Mouse (Mus musculus) mouse trophoblast stem cell (cell line): ENCODE measurements around the gene Neil3.

ENCODE experiments used
- in situ Hi-C, 2 experiments: fragments of 300-500 bp; cut with MseI, MboI; formaldehyde crosslinking; loops; 2 replicates in 1 of 2; 3 replicates in 1 of 2; pipeline ENCODE4 v1.15.1; 2025

Gene Neil3

DNA sequence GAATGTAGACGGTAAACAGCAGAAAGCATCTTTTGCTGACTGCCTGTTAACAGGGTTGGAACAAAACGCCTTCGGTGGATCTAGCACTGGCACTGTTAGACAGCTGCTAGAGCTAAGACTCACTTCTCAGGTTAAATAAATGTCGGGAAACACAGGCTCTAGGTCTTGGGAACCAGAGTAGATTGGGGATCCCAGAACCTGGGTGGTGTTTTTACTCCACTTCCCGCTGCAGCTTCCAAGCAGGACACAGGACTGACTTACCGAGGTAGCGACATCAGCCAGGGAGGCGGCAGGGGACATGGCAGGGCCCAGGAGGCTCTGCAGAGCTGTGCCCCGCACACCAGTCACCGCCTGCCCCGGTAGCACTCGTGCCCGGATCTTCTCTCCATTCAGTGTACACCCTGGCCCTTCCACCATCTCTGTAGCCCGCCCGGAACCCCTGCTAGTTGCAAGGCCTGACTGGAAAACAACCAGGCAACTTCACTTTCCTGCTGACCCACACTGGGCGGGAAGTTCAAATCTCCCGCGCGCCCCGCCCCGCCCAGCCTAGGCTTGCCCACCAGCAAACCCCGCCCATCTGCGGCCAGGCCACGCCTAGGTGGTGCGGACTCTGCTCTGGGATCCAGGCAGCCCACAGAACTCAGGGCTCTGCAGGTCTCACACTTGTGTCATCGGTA lies at the start of gene Neil3:
Gene Neil3, minus strand, starts transcription at position 571 of the 677 bp plus-strand sequence.
- in situ Hi-C loops: no loop called here

DNA sequence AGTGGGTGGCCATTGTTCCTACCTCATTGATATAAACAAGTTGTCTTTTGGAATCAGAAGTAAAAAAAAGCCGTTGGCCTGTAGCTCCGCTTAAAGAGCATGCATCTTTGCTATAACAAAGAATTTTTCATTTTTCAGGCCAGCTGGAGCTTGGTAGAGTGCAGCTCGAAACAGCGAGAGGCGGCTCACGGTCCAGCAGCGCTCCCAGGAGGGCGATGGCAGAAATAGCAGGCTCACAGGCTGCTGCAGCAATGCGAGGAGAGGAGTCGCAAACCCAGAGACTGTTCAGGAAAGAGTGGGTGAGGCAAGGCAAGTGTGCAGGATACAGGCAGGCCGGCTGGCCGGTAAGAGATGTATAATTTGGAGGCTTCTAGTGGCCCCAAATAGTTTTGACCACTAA lies 42.0 kb upstream of the Neil3 start:
- in situ Hi-C loops: no loop called here

DNA sequence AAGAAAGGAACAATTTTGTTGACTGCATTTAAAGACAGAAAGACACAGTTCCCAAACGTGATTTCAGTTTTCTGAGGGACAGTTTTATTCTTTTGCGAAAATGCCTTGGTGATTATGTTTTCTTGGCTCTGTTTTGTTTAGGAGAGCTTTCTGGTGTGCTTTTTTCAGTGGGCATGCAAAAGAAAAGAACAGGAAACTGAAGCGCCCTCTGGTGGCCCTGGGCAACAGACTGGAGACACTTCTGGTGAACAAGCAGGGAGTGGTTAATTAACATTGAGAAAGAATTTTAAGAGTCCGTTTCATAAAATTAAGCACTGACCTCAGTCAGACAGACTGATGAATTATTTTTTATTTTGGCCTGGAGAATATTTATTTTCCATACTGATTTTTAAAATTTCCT lies 25.1 kb upstream of the Neil3 start:
- in situ Hi-C loops: loop anchor here in 1 of 2 experiments (10.0 kb wide), 1 partner anchor 59 kb away; no protein-coding TSS in a partner anchor

DNA sequence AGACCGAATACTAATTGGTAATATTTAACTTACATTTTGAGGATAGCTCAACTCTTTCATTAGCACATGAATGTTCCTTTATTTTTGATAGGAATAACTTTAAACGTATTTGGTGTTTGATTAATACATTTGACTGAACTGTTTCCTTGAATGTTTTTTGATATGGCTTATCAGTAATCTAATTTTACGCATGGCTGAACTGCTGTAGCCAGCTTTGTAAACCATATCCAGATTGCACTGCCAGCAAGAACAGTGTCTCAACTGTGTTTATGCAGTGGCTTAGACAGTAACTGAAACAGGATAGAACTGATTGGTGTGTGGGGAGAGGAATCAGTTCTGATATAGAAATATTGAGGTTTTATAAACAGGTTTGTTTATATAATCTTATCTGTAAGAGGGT lies 22.6 kb upstream of the Neil3 start:
- in situ Hi-C loops: loop anchor here in 1 of 2 experiments (10.0 kb wide), 1 partner anchor 57 kb away; no protein-coding TSS in a partner anchor

DNA sequence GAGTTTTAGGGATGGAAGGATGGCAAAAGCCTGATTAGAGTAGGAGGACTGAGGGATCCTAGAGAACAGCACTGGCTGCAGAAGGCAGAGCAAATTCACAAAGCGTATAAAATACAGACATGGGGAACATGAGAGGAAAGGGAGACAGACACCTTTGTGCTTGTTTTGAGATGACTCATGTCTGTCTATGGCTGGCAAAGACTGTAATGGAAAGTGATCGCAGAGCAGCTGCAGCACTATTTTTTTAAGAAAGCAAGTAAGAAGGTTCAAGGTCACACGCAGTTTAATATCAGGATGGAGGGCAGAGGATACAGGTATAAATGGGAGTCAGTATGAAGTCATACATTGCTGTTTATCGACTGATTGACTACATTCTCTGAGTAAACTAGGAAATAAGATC lies 8.2 kb downstream of the Neil3 start:
- in situ Hi-C loops: no loop called here

DNA sequence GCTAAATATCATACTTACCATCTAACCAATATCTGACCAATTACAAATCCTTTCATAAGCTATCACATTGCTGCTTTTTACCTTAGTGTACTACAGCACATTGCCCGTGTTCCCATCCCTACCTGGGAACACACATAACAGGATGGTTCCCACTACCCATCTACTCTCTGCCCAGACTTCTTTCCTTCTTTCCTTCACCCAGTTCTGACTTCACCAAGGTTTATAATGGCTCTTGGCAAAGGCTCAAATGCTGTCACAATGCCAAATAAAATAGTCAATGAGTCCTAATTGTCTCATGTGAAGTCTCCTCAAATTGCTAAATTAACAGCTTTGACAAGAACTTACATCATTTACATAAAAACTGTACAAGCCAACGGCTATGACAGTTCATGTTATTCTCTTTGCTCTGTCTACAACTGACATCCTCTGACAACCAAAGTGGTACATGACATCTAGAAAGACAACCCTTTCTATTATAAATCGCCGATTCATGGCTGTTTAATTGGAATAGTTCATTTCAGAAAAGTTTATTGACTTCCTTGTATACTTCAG lies 9.9 kb downstream of the Neil3 start:
- in situ Hi-C loops: no loop called here

DNA sequence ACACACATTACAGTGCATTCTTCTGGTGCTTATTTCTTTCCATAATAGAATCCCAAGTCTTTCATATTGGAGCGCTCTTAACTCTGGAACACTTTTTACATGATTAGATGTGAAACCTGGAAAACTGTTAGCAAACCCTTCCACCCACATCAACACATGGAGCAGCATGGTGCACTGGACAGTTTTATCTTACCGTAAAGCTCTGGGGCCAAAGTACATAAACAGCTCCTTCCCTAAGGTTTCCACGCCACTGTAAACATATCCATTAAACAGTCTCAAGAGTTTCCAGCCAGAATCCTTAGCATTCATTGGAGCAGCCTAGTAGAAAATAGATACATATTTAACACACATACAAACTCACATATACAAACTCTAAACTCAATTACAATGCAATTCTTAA lies 15.4 kb downstream of the Neil3 start:
- in situ Hi-C loops: no loop called here

DNA sequence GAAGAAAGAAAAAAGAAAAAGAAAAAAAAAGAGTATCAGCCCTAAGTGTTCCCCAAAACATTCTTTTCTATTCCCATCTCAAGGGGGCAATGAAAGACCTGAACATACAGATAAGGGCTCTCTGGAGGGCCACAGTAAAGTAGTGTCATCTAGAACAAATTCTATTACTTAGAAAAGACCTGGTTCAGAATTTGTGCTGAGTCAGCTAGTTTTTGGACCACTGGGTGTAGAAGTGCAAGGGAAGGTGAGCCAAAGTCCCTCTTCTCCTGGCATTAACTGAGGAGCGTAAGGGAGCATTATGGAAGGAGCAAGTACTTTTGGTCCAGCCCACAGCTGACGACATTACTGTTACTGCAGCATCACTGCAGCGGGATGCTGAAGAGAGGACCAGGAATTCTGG lies 19.7 kb downstream of the Neil3 start:
- in situ Hi-C loops: no loop called here

DNA sequence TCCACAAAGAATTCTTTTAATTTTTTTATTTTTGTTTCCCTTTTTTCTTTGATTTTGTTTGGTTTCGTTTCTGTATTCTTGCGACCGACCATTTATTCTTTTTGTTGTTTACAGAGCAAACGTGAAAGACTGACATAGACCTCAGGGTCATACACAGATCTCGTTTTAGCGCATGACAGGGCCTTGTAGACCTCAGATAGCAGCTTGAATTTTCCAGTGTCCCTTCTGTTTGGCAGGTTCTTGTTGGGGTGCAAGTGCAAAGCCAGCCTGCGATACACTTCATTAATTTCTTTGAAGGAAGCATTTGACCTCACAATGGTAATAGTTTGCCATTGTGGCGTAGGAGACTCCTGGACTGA lies 24.6 kb downstream of the Neil3 start:
- in situ Hi-C loops: no loop called here

DNA sequence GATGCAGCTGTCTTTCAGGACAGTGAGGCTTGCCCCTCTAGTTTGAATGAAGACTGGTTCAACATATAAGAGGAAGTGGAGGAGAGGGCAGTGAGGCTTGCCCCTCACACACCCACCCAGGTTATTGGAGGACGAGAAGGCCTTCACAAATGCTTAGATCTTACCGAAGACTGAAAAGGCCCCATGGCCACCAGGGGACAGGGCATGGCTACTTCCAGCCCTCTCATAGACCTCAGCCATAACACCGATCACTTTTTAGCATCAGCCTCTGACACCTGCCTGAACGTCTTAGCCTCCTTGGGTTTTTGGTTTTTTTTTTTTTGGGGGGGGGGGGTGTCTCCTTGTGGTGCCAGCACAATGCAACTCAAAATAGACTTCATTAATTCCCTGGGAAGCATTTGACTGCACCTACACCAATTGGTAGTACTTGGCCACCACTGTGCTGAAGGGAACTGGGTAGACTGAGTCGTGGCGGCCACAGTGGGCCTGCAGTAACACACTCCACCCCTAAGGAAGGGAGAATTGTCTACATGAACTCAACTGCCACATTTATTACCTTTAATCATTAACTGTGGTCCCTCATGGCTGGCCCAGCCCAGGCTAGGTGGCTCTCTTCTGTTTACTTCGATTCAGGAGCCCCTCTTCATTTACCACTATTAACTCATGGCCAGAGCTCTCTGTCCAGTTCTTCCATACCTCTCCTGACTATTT lies 25.1 kb downstream of the Neil3 start:
- in situ Hi-C loops: no loop called here

DNA sequence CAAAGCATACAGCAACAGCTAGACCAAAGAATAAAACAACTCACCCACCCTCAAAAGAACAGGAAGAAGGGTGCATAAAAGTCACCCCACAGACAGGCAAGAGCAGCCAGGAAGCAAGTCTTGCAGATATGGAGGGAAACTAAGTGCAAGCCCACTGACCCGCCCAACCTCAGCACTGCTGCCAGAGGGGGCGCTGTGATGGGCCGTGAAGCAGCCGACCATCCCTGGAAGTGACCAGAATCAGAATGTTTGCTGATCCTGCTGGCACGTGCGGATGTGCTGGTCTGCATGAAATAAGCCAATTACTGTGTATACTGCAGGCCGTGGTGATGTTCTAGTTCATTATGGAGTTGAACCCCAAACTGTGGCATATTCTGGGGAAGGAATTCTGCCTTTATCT lies 26.6 kb downstream of the Neil3 start:
- in situ Hi-C loops: no loop called here

DNA sequence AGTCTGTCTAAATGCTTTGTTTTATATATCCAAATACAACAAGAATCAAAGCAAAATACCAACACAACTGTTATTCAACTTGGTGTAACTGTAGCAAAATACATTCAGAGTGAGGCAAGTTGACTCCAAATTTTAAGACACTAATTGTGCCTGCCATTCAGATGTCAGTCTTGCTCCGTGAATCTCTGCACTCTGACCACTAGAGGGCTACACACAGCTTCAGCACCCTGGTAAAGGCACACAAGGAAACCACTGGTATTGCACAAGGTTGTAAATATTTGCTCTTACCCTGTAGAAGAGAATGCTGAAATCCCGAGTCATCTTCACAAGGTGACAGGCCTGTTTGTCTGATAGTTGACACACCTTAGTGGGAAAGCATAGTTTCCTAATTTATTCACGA lies 31.8 kb downstream of the Neil3 start:
- in situ Hi-C loops: loop anchor here in 1 of 2 experiments (10.0 kb wide), 1 partner anchor 58 kb away; no protein-coding TSS in a partner anchor

DNA sequence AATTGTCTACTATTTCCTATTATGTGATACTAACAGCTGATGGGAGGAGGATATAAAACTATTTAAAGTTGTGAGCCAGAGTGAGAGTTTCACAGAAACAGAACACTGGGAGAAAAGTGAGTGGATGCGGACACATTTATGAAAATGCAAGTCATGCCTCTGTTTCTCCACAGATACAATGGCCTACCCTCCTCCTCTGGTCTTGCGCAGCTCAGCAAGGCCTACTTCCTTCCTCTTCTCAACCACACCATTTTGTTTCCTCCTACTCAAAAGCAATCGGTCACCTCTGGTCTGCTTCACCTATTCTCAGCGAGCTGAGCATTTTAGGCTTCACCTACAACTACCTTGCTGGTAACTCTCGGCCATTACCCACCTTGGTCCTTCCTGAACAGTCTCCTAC lies 34.0 kb downstream of the Neil3 start:
- in situ Hi-C loops: loop anchor here in 1 of 2 experiments (10.0 kb wide), 1 partner anchor 60 kb away; no protein-coding TSS in a partner anchor

DNA sequence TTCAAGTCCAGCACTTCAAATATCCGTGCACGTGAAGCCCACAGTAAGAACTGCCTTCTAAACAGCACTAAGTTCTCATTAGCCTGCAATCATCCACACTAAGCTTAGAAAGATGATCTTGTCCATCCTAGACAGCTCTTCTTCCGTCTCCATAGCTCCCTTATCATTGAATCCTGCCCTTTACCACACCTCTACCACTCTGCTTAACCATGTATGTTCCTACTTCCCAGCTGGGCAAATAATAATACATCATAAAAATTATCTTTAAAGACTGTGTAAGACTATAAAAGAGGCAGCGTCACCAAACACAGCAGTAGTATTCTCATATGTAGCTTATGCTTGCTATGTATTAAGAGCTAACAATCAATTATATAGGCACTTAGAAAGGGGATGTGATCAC lies 35.2 kb downstream of the Neil3 start:
- in situ Hi-C loops: loop anchor here in 1 of 2 experiments (10.0 kb wide), 1 partner anchor 61 kb away; no protein-coding TSS in a partner anchor

DNA sequence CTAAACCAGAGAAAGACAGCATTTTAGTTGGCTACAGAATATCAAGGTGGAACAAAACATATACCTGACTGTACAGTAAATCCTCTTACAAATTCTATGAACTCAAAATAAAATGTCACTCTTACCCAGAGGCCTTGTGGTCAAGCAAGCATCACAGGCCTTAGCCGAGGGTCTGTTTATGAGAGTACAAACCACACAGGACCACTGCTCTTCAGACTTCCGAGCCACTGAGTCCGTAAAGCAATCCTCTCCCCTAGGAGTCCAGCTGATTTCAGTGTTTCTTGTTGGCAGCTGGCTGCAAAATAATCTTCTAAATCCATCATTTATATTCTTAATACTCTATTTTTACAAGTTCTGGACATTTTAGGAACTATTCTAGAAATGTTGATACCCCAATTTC lies 38.0 kb downstream of the Neil3 start:
- in situ Hi-C loops: loop anchor here in 1 of 2 experiments (10.0 kb wide), 1 partner anchor 64 kb away; no protein-coding TSS in a partner anchor

DNA sequence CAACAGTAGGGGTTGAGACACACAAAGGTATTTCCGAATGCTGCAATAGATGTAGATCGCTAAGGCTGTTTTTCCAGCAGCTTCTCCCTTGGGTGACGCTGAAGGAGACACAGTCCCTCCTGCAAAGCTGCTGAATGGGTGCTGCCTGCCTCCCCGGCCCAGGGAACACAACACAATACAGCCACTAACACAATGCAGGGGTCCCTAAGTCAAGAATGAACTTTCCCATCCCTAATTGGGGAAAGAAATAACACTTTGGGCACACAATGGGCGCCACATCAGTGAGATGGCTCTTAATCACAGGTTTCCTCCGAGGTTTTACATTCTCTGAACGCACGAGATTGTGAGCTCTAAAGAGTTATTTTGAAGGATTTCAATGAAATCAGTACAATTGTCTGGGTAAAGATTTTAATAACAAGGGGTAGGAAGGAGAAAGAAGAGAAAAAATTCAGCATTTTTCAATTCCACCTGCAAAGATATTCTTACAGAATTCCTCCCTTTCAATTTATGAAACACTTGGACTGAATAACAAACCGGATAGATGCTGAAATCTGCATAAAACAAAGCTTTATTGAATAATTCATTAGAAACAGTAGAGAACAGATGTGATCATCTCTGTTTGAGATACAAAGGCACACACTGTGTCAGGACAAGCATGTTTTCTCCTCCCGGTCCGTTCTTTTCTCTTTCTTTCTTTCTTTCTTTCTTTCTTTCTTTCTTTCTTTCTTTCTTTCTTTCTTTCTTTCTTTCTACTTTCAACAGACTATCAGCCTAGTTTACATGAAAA lies 38.6 kb downstream of the Neil3 start:
- in situ Hi-C loops: loop anchor here in 1 of 2 experiments (10.0 kb wide), 1 partner anchor 65 kb away; no protein-coding TSS in a partner anchor

DNA sequence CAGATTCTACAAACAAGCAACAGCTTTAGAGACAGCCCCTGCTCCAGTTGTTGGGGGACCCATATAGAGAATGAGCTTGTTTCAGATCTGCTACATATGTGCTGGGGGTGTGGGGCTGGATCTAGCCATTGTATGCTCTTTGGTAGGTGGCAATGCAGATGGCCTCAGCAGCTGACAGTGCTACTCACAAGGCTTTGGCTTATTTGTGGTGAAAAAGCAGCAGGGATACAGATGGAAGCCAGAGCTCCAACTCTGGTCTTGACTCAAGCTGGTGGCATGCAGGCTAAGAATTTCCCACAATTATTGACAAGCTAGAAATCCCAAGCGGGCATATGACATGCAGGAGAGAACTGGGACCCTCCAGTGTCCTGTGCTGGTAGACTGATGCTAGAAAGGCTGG lies 40.8 kb downstream of the Neil3 start:
- in situ Hi-C loops: no loop called here

DNA sequence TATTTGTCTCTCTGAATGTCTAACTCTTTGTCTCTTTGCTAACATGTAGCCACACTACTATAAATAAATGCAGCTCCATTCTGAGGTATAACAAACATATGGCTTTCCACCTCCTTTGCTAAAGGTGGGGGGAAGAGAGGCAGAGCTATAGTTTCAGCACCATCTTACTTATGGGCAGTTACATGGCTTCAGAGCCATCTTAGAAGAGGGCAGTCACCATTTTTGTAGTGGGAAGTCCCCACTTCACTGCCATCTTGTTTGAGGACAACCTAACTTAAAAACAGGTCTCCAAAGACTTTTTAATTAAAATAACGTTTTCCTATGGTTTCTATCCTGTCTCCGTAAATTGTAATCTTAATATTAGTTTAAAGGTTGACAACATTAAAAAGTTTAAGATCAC lies 47.1 kb downstream of the Neil3 start:
- in situ Hi-C loops: no loop called here

DNA sequence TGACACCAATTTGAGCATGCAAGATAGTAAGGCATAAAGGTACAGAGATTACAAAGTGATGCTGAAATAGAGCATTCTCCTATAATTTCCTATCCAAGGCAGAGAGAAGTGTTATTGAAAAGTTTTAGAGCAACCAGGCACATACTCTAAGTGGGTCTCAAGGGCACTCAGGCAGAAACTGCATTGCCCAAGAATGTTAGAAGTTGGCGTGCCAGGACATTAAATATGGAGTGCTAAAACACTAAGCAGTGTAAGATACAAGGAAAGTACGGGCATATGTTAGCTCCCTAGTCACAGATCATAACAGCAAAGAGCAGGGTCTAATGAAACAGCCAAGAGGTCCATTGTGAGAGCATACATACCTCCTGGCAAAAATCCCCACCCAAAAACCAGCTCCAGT lies 65.3 kb downstream of the Neil3 start:
- in situ Hi-C loops: no loop called here

DNA sequence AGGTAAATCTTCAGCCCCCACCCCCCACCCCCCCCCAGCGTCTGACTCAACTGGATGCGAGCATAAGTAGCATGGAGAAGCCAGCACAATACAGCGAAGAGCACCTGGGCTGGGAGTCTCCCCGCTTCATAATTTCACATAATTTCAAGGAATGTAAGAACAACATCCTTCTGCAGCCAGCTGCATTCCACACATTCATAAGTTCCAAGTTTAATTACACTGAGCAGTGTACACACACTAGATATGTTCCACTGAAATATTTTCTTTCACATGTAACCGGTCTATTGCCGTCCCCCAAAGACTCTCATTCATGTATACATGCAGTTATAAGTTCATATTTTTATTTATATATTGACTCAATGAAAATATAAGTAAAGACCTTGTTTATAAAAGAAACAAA lies 72.6 kb downstream of the Neil3 start:
- in situ Hi-C loops: no loop called here

DNA sequence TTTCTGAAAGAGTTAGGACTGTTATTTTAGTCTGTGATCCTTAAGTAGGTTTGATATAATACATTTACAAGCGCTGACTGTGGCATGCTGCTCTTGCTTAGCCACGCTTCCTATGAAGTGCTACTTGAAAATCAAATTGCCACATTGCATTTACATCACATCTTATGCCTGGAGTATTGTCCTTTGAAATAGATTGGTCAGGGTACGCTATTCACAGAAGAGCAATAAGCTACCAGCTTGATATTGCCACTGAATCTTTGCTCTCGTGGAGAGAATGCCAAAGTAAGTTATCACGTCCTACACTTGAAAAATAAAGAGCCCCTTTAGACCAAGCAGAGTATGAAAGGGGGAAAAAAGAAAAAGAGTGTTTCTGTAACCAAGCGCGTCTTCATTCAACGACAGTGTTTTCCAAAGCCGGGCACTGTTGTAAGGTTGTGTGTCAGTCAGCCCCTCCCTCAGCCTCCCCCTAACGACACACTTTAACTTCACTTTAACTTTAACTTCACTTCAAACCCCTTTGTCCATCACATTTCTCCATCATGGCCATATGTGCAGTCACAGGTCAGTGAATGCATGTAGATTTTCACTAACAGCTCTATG lies 76.3 kb downstream of the Neil3 start:
- in situ Hi-C loops: no loop called here
